Mouse (Mus musculus) megakaryocyte, embryonic 14.5 days (primary cell): ENCODE measurements around the gene Taf8. TPM values are rescaled to one million over a fixed set of nuclear protein-coding genes. Genes with fewer than 3 reads are reported as not detected.

Source experiments
- H3K27me3 ChIP-seq: replicated peaks from 2 replicates; pipeline ENCODE3; 2012; ENCODE audit warnings: inconsistent platforms
- H3K36me3 ChIP-seq: replicated peaks from 2 replicates; pipeline ENCODE3; 2012; ENCODE audit warnings: low read length, inconsistent platforms, mixed read lengths
- H3K4me1 ChIP-seq: 2 replicates; pipeline ENCODE4 v1.6.1; 2012; ENCODE audit warnings: inconsistent platforms
- H3K4me3 ChIP-seq: replicated peaks from 2 replicates; pipeline ENCODE3; 2012; ENCODE audit warnings: moderate library complexity, mild to moderate bottlenecking, inconsistent platforms
- H3K9me3 ChIP-seq: 2 replicates; pipeline ENCODE4 v1.6.1; 2012; ENCODE audit warnings: inconsistent platforms
- FLI1 ChIP-seq: IDR thresholded peaks from 2 replicates; pipeline ENCODE4 v1.6.1; 2012; ENCODE audit warnings: low read length, inconsistent platforms, mixed read lengths
- GATA1 ChIP-seq: IDR thresholded peaks from 3 replicates; pipeline ENCODE4 v1.6.1; 2012; ENCODE audit warnings: mixed read lengths, low read length, inconsistent platforms, borderline replicate concordance
- polyA plus RNA-seq: library from polyadenylated mRNA; stranded (reverse); fragments of >175 nt; gene quantifications from 2 replicates; pipeline ENCODE4 v1.2.3, GENCODE M21; 2012; ENCODE audit warnings: low replicate concordance; ENCODE audit not compliant: insufficient read depth

Taf8 gene
- polyA plus RNA-seq, 1 experiment: 8.7 TPM

DNA sequence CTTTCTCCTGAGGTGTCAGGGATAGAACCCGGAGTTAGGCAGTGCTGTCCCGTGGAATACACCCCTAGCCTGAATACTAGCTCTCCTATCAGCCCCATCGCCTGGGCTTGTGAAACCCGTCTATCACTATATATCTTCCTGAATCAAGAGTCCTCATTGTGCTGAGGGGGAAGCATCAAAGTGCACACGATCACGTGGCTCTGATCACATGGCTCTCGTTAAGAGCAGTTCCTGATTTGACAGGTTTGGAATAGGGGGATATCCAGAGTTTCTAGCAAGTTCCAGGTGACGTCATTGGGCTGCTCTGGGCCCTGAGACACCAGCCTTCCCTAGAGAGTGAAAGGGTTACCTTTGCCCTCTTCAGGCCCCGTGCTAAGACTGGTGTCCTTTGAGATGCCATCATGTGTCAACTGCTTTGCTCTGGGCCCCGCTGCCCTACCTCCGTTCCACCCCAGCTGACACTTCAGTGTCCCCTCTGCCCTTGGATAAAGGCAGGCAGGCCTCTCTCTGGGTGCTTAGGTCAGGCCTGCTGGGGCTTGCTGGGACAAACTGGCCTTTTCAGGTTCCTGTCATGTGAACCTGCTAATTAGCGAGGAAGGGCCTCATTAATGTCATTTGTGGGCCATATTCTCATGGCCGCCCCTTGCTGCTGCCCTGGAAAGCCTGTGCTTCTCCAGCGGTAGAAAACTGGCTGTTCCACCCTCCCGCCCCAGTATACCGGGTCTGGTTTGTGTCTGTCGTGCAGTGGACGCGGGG lies 60.6 kb downstream of the Taf8 start:
- H3K9me3 ChIP-seq: peaks cover 16% of the 10 kb centered on the region
- H3K4me1 ChIP-seq: peaks cover 64% of the 10 kb centered on the region
- H3K27me3 ChIP-seq: peaks cover 77% of the 10 kb centered on the region
- TF ChIP-seq GATA1: no peak
- no peak for TF ChIP-seq FLI1
- no peaks in the 10 kb centered on the region for H3K36me3 ChIP-seq
- no peak overlapping the region for H3K4me3 ChIP-seq

DNA sequence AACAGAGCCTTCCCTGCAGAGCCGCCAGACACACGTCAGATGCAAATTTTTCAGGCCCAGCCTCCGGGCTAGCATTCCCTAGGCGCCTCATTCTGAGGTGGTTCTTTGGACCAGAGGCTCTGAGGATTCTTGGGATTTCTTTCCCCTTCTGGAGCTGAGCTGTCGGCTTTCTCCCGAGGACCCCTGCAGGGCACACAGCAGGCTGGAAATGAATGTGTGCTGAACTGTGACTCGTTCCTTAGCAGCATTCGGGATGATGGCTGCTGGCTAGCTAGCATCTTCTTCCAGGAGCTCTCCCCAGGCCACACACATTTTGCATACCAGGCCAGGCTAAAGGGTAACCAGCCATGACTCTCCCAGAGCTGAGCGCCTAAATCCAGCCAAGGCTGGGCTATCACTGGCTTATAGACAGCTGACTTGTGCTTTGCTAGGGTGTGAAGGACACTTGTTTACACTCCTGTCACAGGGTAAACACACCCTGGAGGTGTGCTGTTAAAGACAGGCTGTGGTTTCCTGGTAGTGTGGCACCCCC lies 61.7 kb downstream of the Taf8 start:
- no peak overlapping the region for H3K4me3 ChIP-seq
- no peaks in the 10 kb centered on the region for H3K36me3 ChIP-seq
- peaks cover 58% of the 10 kb centered on the region for H3K4me1 ChIP-seq
- peaks cover 18% of the 10 kb centered on the region for H3K9me3 ChIP-seq
- TF ChIP-seq FLI1 (no peak), GATA1 (no peak)
- peaks cover 75% of the 10 kb centered on the region for H3K27me3 ChIP-seq

DNA sequence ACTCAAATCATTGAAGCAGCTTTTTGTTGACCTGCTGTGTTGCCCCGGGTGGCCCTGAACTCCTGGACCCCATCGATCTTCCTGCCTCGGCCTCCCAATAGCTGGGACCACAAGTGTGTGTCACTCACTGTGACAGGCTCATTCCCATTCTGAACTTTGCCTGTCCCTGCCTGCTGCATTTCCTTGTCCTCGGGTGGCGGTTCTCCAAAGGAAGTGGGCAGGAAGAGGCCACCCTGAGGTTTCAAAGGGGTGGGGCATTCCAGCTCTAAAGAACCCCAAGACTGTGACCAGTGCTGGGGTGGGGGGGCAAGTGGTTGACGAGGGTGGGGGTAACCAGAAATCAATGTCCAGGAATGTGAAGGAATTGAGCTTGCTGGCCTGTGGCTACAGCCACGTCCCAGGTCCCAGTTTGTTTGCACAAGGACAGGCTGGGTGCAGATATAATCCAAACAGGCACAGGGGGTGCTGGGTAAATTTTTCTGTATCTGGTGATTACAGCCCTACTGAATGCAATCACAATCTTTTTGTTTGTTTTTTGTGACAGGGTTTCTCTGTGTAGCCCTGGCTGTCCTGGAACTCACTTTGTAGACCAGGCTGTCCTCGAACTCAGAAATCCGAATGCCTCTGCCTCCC lies 62.6 kb downstream of the Taf8 start:
- no peak for TF ChIP-seq FLI1
- no peak for TF ChIP-seq GATA1
- peaks cover 56% of the 10 kb centered on the region for H3K4me1 ChIP-seq
- peaks cover 68% of the 10 kb centered on the region for H3K27me3 ChIP-seq

DNA sequence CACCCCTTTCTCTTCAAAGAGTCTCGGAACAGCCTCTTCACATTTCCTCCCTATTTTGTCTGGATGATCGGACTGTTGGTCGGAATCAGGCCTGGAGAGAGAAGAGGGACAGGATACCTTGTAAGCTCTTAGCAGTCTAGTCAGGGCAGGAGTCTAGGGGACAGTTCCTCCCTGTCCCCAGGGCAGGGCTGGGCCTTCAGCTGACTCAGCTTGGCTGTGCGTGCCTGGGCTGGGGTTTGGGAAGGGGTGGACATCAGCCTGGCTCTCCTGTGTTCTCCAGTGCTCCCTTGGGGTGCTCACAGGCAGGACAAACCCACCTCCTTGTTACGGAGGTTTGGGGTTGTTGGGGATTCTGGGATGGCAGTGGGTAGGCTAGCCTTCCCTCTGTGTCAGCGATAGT lies 63.5 kb downstream of the Taf8 start:
- no peaks in the 10 kb centered on the region for H3K36me3 ChIP-seq
- H3K4me3 ChIP-seq: no peak overlapping the region
- H3K9me3 ChIP-seq: peaks cover 18% of the 10 kb centered on the region
- H3K4me1 ChIP-seq: peaks cover 60% of the 10 kb centered on the region
- no peak for TF ChIP-seq FLI1
- H3K27me3 ChIP-seq: peaks cover 62% of the 10 kb centered on the region

More for the DNA sequence above, 62.6 kb downstream of the Taf8 start:
- peaks cover 18% of the 10 kb centered on the region for H3K9me3 ChIP-seq
- H3K4me3 ChIP-seq: peak overlapping the region; percentile 76
- no peaks in the 10 kb centered on the region for H3K36me3 ChIP-seq

DNA sequence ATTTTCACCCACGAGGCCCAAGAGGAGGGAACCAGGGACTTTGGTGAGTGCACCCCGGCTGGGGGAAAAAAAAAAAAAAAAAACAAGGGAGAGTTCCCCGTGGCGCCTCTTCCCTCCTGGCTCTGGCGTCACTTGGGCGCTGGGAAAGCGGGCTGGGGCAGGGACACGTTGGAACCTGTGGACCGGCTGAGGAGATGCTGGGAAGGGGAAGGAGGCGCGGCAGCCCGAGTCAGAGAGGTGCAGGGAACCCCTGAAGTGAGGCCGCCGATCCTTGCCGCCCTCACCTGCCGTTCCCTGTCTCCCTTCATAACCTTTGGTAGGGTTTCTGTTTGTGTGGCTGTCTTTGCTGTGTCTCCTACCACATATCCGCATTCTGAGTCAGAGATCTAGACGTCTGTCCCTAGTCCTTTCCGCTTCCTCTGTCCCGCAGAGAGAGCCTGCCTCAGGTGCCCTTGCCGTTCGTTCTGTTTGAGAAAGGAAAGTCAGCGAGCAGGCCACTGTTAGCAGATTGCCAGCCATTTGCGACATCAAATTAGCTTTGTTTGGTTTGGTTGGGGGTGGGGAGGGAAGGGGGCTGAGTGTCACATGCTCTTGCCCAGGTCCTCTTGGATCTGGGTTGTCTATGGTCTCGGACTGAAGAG lies 65.1 kb downstream of the Taf8 start, which contains the start of gene 1700001C19Rik:
TSS of gene 1700001C19Rik (minus strand) at position 470 of the 641 bp plus-strand sequence.
- Histone ChIP-seq H3K4me3 (peak within 1 kb of the TSS; percentile 86), H3K4me1 (peaks cover 75% of the 10 kb centered on the region), H3K9me3 (peaks cover 18% of the 10 kb centered on the region), H3K27me3 (peaks cover 49% of the 10 kb centered on the region), H3K36me3 (no peaks in the 10 kb centered on the region)
- no peak for TF ChIP-seq FLI1
- TF ChIP-seq GATA1: no peak

DNA sequence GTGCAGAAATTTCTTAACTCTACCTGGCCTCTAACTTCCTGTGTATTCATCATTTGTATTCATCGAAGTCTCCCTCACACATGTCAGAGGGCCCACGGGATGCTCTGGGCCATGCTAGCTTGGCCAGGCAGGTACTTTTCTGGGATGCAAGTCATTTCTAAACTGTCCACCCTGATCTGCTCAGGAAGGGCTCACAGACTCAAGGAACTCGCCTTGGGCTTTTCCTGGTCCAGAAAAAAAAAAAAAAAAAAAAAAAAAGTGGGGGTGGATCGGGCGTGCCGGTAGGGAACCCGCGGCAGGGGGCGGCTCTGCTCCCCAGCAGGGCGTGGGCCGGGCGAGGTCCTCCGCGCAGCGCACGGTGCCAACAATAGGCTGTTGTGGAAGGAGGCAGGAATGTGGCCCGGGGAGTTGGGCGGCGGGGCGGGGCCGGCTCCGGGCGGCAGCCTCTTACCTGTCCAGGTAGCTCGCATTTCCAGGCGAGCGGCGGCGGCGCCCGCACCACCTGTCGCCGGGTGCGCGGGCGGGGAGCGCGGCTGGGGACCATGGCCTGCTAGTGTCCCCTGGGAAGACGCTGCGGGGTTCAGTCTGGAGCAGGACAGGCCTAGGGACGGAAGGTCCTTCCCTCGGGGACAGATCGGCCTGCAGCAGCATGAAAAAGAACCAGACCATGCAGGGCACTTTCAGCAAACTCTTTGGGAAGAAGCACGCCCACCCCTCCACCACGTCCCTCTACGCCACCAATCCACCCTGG lies 65.8 kb downstream of the Taf8 start, which contains the start of gene AI661453:
TSS of gene AI661453 (plus strand) at position 460 of the 751 bp plus-strand sequence.
- no peaks in the 10 kb centered on the region for H3K36me3 ChIP-seq
- peaks cover 42% of the 10 kb centered on the region for H3K27me3 ChIP-seq
- peaks cover 78% of the 10 kb centered on the region for H3K4me1 ChIP-seq
- H3K9me3 ChIP-seq: peaks cover 18% of the 10 kb centered on the region
- H3K4me3 ChIP-seq: peak within 1 kb of the TSS; percentile 86
- TF ChIP-seq GATA1 (no peak), FLI1 (no peak)

Other genes starting within 250 kb of the Taf8 start
- 1.8 and 8.1 TPM in 2 replicates for gene Mrps10, start 133.4 kb downstream of the Taf8 start, polyA plus RNA-seq
- gene Guca1b, start 116.9 kb downstream of the Taf8 start, polyA plus RNA-seq: not detected in 2 replicates
- gene Guca1a, start 101.7 kb downstream of the Taf8 start, polyA plus RNA-seq: 4.2 and 5.0 TPM in 2 replicates
- gene AI661453, start 65.7 kb downstream of the Taf8 start, polyA plus RNA-seq: 0.44 and 0.48 TPM in 2 replicates
- not detected in 2 replicates for gene 1700001C19Rik, start 64.9 kb downstream of the Taf8 start, polyA plus RNA-seq
- gene Ccnd3, start 2.8 kb upstream of the Taf8 start, polyA plus RNA-seq: 872 and 1,542 TPM in 2 replicates
- 7.8 and 17.7 TPM in 2 replicates for gene Bysl, start 109.2 kb upstream of the Taf8 start, polyA plus RNA-seq
- 2.3 TPM in 1 of 2 replicates, not detected in the other for gene Med20, start 109.3 kb upstream of the Taf8 start, polyA plus RNA-seq
- gene Gm20517, start 109.3 kb upstream of the Taf8 start, polyA plus RNA-seq: 0.29 and 0.81 TPM in 2 replicates
- gene Usp49, start 128.4 kb upstream of the Taf8 start, polyA plus RNA-seq: 1.2 and 3.7 TPM in 2 replicates
- gene Tomm6, start 186.1 kb upstream of the Taf8 start, polyA plus RNA-seq: 37.0 and 347 TPM in 2 replicates
- gene Frs3, start 186.7 kb upstream of the Taf8 start, polyA plus RNA-seq: 0.94 TPM in 1 of 2 replicates, not detected in the other
- 0.25 TPM in 1 of 2 replicates, not detected in the other for gene Gm21981, start 192.2 kb upstream of the Taf8 start, polyA plus RNA-seq
- gene Prickle4, start 192.4 kb upstream of the Taf8 start, polyA plus RNA-seq: 3.4 and 5.0 TPM in 2 replicates
- not detected in 2 replicates for gene Pgc, start 224.6 kb upstream of the Taf8 start, polyA plus RNA-seq
- 20.9 and 34.8 TPM in 2 replicates for gene Tfeb, start 234.7 kb upstream of the Taf8 start, polyA plus RNA-seq